Mouse (Mus musculus) spleen, adult 12 weeks (tissue): ENCODE measurements around the gene Pcdh15.

Experiments
- DNase-seq: peaks from one replicate; pipeline ENCODE4 v3.0.0; 2022; ENCODE audit warnings: low spot score

Gene Pcdh15

DNA sequence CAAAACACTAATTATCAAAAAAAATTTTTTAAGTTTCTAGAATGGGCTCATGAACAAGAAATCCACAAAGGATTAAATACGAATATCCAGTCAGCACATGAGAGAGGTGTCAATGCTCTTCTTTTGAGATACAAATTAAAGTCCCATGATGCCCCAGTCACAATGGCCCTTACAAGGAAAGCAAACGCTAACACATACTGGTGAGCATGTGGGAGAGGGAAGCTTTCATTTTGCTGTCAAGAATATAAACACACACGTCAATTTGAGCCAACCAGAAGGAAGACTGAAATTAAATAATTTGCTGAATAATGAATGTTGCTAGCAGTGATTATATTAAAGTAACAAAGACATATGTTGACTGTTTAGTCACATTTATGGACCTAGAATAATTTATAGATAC lies 1470.5 kb downstream of the Pcdh15 start:
- DNase-seq, result no peak

DNA sequence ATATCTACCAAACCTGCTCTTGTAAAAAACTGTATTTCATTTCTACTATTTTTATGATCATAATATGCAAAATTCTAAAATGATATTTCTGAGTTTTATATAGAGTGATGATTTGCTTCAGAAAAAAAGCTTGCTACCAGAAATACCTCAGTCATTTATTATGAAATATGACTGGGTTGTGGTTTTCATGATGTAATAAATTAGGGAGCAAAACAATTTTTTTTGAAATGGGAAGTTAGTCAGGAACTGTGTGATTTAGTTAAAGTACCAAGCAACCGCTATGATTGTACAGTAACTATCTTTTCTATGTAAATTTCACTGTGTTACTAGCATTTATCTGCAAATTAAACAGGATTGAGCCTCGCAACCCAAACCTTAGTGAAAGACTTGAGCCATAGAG lies 1480.8 kb downstream of the Pcdh15 start:
- no peak for DNase-seq

GRCm38 (mm10) chr10:74591799-74592198 lies 1492.7 kb downstream of the Pcdh15 start:
- no peak for DNase-seq

DNA sequence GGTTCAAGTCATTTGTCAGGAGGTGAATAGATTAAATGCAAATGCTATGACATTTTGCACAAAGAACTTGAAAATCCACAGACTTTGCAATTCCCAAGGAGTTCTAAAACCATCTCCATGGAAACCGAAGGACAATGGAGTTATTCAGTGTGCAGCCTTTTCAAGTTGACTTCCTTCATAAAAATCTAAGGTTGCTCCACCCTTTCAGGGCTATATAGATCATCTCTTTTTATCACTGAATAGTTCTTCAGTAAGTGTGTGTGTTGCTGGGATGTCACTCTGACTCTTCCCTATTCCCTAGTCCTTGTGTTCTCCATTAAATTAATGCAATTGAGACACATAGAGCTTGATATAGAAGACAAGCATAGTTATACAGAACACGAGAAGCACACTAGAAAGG lies 1508.5 kb downstream of the Pcdh15 start:
- no peak for DNase-seq

GRCm38 (mm10) chr10:74621837-74622236 lies 1522.7 kb downstream of the Pcdh15 start:
- DNase-seq, result no peak

- no peak for DNase-seq
Measured at GRCm38 (mm10) chr10:74625715-74626114, 1526.6 kb downstream of the Pcdh15 start.

- DNase-seq, result no peak
Measured at GRCm38 (mm10) chr10:74626596-74626995, 1527.5 kb downstream of the Pcdh15 start.

- DNase-seq, result no peak
Measured at GRCm38 (mm10) chr10:74631314-74631713, 1532.2 kb downstream of the Pcdh15 start.

DNA sequence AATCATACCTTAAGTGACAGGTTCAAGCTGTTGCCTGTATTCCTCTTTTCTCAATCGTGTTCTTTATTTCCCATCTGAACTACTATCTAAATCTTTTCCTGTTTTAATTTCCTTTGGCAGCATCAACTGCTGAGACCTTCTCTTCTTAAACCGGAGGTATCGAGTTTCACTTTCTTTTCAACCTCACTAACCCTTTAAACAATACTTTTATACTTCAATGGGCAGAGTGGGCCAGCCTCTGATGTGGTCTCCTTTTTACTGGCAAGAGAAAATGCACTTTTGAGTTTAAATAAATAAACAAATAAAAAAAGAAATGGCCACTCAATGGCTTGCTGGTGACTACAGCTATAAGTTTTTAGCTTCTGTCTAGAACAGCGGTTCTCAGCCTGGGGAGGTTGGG lies 1537.9 kb downstream of the Pcdh15 start:
- DNase-seq, result no peak

DNA sequence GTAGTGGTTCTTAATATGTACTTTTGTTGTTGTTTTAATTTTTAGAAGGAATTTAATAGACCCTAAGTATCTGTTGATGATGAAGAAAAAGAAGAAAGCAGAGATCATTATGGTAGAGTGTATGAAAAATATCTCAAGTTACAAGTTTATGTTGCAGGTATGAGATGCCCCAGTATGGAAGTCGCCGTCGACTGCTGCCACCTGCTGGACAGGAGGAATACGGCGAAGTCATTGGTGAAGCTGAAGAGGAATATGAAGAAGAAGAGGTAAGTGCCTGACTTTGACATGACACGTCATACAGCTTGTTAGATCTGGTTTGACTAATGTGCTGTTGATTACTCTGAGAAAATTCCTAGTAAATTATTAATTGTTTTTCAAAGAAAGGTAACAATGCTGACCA lies 1543.0 kb downstream of the Pcdh15 start:
- DNase-seq, result no peak

GRCm38 (mm10) chr10:74663171-74663570 lies 1564.0 kb downstream of the Pcdh15 start:
- no peak for DNase-seq

GRCm38 (mm10) chr10:74680016-74680491 lies 1580.9 kb downstream of the Pcdh15 start:
- no peak for DNase-seq

DNA sequence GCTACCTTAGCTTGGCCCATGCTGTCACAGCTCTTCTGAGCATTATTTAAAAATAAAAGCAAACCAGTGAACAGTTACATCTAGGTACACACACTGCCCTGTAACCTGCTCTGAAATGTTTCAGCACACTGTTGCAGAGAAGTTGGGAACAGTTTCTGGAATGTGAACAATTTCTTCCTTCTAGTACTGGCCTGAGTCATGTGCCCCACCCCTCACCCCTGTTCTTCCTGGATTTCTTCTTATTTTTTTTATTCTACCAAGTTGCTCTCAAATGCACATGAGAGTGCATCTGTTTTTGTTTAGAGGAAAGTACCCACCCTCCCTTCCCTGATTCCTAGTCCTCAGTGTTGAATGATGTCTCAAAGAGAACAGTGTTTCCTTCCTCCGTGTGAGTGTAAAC lies 1581.4 kb downstream of the Pcdh15 start:
- no peak for DNase-seq
